Mouse (Mus musculus) T-cell, adult 2 months (primary cell): ENCODE measurements around the gene Ggnbp2.
"Not testable (repeated sequence)": the region's sequence is repeated elsewhere in the genome, so short reads cannot be mapped to it uniquely, and the experiment has no call there.

Source experiments
- DNase-seq: peaks from one replicate; pipeline ENCODE4 v3.0.0; 2022; ENCODE audit warnings: low spot score

Ggnbp2 gene

DNA sequence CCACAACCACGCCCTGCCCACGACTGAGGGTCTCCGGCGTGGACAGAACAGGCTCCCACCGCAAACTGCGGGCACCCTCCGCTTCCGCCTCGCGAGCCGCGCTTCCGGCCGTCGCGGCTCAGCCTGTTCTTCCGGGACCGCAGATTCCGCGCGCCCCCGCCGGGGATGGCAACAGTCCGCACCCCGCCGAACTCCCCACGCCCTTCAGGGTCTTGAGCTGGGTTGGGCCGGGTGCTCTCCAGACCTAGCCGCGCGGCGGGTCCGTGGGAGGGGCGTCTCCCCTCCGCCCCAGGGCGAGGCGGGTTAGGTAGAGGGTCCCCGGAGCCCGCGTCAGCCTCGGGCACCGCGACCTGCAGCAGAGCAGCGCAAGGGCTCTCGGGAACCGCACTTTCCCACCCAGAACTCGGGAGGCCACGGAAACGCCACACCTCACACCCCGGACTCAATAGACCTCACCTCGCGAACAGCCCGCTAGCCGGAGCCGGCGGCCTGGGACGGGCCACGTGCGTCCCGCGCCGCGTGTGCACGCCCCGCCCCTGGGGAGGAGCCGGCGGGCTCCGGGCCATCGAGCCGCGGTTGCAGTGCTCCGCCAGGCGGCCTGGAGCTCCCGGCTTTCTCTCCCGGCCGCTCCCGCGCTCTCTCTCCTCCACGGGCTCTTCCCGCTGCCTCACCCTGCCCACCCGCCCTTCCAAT, 9.3 kb upstream of the Ggnbp2 start, which contains the start of the genes Myo19 and Pigw:
Gene Myo19, plus strand, starts transcription at position 377 of the 693 bp plus-strand sequence.
Gene Pigw, minus strand, starts transcription at position 514 of the 693 bp plus-strand sequence.
- peak; percentile 74 for DNase-seq

DNA sequence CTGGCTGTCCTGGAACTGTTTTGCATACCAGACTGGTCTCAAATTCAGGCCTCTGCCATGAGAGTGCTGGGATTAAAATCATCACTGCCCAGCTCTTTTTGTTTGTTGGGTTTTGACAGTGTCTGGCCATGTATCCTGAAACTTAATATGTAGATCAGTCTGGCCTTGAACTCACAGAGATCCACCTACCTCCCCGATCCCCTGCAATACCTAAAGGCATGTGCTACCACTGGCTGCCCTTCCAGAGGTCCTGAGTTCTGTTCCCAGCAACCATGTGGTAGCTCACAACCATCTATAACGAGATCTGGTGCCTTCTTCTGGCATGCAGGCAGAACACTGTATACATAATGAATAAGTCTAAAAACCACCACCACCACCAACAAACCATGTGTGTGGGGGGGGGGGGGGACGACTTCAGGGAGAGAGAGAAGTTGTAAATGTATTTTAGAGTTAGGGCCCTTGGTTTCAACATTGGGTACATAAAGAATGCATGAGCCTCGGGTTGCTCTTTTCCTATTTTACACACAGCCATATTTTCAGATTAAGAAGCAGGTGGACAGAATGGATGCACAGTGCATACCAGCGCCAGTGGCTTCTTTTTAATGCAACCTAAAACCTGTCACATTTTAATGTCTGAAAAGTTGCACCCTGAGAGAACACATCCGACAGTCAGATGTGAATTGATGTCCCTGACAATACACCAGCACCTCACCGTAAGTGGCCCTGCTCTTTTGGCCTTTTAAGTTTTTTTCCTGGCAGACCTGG, 8.6 kb upstream of the Ggnbp2 start:
- no peak for DNase-seq

DNA sequence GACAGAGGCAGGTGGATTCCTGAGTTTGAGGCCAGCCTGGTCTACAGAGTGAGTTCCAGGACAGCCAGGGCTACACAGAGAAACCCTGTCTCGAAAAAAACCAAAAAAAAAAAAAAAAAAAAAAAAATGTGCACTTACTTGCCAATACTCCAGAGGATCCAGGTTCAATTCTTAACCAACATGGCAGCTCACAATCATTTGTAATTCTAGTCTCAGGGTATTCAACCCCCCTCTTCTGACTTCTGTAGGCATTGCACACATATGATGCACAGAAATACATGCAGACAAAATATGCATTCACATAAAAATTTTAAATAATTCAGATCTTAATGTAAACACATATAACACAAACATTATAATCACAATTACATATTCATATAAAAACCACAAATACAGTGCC, 5.4 kb upstream of the Ggnbp2 start:
- DNase-seq = not testable (repeated sequence)

DNA sequence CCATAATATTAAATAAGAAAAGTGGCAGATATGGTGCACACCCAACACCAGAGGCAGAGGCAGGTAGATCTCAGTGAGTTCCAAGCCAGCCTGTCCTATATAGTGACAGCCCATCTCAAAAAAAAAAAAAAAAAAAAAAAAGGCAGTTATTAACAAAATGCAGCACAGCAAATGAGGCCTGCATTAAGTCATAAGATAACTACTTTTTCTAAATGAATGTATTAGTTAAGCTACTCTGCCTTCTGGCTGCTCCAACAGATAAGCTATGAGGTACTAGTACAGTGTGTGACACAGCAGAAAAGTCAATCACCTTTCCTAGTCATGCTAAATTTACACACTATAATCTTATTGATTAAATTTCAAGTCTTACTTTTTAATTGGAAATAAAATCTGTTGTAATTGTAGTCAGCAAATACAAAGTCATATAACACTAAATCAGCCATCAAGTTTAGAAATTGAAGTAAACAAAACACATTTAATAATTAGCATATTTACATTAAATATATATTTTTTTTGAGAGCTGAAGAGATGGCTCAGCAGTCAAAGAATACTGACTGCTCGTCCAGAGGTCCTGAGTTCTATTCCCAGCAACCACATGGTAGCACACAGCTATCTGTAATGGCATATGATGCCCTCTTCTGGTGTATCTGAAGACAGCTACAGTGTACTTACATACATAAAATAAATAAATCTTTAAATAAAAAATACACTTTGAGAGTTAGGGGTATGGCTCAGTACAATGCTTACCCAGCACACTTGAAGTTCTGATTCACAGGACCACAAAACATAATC, 2.6 kb upstream of the Ggnbp2 start:
- DNase-seq = no peak

DNA sequence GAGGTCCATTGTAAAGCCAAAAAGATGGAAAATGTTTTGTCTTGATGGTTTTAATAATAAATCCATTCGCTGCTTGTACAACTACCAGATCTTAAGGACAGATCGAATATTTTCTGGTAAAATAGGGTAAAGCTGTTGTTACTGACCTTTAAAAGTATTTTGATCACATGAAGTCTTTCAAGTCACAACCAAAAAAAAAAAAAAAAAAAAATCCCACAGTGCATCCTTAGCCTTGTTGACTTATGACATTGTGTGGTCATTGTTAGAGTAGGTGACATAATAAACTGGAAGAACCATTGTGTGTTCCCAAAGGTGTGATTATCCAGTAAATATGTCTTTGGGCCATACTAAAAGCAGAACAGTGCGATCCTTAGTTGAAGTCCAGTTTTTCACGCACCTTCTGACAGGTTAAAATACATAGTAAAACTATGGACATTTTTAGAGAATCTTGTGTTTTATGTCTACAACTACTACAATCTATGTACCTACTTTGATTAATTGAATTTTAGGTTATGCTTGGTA, 992 bp upstream of the Ggnbp2 start:
- DNase-seq = no peak

DNA sequence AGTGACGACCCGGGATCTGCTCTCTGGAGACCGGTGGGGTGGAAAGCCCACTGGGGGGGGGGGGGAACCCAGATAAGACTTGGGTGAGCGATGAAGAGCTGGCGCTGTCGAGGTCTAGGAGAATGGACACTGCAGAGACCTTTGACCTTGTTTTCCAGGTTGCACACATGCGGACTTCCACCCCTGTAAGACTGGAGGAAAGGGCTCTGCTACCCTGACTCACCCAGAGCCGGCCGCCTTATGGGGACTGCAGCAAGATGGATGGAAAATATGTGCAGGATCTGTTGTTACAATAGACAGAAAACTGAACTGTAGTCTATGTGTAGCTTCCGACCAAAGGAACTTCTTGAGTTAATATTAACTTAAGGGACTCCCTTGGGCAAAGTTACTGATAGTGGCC, 429 bp upstream of the Ggnbp2 start:
- DNase-seq = no peak

DNA sequence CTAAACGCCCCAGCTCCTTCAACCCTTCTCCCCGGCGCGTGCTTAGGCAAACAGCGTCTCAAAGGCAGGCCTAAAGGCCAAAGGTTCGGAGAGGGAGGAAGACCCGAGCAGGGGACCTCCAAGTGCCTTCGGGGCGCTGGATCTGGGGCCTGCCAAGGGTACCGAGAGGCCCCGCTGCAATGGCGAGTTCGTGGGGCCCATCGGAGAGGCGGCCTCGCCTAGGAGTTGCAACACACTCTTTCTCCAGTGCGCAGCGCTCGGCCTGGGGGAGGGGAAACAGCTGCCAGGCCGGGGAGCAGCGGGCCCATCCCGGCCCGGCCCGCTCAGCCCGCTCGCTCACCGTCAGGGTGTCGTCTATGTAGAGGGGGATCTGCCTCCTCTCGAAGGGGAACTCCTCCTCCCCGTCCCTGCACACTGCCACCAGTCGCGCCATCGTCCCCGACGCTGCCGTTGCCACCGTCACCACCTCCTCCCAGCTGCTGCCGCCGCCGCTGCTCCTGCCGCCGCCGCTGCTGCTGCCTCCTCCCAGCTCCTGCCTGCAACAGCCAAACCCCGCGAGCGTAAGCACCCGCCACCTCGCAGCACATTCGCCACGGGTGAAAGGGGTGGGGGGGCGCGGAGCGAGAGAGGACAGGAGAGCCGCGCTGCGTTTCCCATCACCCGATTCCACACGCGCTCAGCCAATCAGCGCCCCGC, 932 bp downstream of the Ggnbp2 start:
- DNase-seq = peak; percentile 97

DNA sequence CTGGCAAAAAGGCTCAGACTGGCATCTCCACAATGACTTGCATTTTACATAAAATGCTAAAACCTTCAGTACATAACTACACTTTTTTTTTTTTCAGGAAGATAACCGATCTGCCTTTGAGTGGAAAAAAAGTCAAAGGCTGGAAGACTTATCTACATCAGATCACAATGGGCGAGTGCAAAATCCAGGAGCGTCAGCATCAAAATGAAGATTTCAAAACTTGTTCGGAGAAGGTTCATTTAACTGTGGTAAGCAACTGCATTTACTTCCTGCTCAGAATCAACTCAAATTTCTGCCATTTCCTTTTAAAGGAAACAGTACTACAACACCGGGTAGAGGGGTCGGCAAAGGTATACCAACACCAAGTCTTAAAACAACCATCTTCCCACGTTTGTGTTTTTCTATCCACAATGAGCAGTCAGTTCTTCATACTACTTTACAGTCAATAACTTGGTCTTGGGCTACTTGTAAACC, 1.8 kb downstream of the Ggnbp2 start:
- peak; percentile 23 for DNase-seq

DNA sequence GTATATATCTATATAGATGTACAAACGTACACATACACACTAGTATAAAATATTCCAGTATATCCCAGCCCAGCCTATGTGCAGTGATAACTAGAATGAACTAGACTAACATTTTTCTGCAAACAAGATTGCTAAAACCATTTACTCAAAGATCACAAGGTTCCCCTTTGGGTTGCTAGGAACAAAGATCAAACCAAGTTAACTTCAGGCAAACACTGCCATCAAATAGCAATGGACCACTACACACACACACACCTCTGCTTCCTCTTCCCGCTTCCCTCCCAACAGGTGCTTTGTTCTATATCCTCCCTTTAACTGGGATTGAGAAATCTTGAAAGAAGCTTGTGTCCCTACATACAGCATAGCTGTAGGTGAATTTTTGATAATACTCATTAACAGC, 3.0 kb downstream of the Ggnbp2 start:
- no peak for DNase-seq

DNA sequence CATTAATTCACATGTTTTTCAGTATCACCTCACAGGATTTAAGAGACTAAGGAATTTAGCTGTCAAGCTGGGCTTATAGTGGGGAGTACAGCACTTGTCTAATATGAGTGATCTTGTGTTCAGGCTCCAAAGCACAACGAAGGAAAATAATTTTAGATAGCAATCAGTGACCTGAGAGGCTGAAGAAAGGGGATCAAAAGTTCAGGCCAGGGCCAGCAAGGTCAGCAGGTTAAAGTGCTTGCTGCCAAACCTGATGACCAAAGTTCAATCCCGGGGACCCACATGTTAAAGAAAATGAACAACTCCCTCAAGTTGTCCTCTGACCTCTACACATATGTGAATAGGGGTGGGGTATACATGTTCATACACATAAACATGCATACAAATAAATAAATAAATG, 5.3 kb downstream of the Ggnbp2 start:
- DNase-seq = no peak

DNA sequence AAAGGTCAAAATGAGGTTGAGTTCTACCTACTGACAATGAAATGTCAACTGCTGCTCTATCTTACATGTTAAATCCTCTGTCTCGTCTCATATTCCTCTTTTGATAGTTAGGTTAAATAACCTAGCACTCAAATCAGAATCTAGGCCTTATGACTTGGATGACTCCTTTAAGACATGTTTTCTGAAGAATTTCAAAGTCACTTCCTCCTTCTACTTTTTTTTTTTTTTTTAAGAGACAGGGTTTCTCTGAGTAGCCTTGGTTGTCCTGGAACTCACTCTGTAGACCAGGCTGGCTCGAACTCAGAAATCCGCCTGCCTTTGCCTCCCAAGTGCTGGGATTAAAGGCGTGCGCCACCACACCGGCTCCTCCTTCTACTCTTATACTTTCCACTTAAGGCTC, 15.3 kb downstream of the Ggnbp2 start:
- DNase-seq = no peak

DNA sequence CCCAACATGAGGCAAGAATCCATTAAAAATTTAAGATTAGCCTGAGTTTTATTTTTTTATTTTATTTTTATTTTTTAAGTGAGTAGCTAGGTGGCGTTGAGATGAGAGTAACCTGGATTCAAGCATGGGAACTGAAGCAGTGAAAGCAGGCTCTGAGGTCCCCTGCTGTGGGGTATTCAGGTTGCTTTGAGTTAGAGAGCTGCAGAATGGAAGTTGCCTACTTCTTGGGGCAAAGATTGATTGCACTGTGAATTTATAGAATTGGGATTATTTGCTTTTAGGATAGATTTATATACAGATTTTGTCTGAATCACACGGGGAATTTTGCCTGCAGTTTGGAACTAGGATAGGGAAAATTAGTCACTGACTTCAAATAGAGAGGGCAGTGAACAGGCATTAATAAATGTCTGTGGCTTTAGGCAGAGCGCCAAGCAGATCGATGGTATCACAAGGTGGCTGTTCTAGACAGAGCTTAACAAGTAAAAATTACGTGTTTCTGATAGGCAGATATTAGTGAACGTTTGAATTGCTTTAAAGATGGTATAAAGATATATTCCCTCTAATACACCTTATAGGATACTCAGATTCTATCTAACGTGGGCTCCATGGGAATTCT, 23.0 kb downstream of the Ggnbp2 start:
- DNase-seq = no peak

DNA sequence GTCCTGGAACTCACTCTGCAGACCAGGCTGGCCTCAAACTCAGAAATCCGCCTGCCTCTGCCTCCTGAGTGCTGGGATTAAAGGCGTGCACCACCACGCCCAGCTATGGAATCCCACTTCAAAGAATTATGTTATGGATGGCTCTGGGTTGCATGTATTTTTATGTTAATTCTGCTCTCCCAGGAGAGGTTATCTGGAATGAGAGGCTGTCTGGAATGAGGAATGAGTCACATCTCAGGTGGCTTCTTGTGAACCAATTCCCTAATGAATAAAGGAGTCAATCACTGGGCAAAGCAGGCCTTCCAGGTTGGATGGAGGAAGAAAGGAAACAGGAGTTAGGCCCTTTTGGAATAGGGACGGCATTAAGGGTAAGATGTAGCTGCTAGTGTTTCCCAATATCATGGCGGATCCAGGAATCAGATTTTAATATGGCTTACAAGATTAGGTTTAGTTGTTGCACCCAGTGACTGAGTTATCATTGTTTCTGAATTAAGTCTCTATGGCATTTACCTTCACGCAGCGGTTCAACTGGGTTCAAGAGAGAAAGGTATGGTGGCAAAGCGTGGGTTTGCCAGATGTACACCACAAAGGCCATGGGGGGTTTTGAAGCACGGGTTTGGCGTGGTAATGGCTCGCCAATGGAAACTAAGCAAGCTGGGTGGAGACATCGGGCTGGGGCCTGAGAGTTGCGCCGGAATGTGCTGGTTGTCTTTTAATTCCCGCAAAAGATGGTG, 23.7 kb downstream of the Ggnbp2 start:
- no peak for DNase-seq

DNA sequence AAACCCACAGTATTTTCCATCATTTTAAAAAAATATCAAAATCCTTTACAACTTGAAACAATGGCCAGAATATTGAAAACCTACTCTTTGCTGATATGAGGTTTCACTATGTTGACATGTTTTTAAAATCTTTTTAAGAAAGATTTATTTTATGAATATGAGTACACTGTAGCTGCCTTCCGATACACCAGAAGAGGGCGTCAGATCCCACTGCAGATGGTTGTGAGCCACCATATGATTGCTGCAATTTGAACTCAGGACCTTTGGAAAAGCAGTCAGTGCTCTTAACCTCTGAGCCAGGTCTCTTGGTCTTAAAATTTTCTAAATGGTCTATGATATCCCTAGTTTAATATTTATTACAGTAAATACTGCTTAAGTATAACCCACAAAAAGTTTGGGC, 31.3 kb downstream of the Ggnbp2 start:
- no peak for DNase-seq

DNA sequence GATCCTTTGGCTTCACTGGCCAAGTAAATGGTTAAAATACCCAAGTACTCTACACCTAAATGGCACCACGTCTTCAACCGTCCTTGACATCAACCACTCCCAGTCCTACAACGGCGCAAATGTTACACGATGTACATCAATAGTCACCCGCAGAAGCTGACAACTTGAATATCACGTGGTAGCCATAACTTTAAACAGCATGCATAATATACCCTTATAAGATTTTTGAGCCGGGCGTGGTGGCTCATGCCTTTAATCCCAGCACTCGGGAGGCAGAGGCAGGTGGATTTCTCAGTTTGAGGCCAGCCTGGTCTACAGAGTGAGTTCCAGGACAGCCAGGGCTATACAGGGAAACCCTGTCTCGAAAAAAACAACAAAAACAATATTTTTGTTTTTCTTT, 41.1 kb downstream of the Ggnbp2 start:
- peak; percentile 24 for DNase-seq

DNA sequence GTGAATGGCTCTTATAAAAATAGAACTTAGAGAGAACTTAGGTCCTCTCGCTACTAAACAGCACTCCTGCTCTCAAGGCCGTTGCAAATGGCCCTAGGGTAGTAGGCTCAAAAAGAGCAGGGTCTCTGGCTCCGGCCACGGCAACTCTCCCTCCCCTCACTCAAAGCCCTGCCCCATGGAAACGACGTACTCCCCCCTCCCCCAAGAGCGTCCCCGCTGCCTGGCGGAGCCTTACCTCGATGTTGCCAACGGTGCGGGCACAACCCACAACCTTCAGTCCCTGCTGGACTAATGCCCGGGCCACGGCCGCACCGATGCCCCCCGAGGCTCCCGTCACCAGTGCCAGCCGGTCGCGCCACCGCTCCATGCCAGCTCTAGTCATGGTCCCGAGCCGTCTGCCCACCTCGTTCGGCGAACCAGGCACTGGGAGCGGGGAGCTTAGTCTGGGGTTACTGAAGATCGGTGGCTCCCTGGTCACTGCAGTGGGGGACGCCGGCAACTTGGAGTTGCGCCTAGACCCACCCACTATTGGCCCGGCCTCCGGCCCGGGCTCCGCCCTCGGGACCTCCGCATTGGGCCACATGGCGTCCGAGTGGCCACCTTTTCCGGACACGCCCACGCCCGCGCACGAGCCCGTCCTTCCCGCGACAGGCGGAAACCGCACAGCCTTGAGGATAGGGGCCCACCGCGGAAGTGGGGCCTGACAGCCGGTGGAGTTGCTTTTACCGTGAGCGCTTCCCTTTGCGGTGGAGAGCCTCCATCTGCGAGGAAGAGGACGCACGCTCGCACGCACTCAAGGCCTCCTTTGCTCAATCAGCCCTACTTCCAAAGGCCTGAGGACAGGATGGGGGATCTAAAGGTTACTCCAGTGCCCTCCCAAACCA, 41.9 kb downstream of the Ggnbp2 start, which contains the start of gene Dhrs11:
Gene Dhrs11, minus strand, starts transcription at position 479 of the 884 bp plus-strand sequence.
- DNase-seq = peak; percentile 81

DNA sequence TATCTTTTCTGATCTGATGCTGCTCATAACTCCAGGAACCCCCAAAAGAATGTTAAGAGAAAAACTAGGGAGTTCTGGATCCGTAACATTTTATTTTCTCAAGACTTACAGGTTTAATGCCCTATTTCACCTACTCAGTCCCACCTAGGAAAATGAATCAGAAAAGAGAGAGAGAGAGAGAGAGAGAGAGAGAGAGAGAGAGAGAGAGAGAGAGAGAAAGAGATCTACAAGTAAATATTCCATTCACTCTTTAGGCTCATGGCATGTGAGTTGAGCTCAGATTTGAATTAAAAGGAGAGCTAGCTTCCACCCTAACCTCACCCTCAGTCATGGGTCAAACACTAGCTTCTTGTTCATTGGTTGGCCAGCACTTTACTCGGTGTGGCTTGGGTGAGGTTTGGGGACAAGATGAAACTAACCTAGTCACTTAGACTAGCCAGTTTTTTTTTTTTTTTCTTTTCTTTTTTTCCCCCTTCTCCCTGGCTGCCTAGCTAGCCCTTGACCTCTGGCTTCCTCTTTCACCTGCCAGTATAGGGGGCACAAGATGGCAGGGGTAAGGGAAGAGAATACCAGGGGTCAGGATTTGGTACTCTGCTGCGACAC, 42.6 kb downstream of the Ggnbp2 start:
- DNase-seq = no peak

DNA sequence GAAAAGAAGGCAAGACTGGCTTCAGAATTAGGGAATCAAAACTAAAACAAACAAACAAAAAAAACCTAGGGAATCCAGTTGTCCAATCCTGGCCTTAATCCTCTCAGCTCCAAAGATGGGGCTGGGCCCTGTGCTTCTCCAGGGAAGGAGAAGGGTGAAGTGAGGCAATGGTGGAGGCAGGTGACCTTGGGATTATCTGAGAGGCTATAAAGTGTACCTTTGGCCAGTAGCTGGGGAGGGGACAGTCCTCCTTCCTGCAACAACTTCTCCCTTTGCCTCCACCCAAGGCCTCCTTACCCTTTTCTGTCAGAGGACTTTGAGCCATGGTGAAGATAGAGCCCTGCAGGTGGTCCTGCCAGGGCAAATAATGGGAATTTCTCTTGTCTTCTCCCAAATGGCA, 43.1 kb downstream of the Ggnbp2 start:
- no peak for DNase-seq

DNA sequence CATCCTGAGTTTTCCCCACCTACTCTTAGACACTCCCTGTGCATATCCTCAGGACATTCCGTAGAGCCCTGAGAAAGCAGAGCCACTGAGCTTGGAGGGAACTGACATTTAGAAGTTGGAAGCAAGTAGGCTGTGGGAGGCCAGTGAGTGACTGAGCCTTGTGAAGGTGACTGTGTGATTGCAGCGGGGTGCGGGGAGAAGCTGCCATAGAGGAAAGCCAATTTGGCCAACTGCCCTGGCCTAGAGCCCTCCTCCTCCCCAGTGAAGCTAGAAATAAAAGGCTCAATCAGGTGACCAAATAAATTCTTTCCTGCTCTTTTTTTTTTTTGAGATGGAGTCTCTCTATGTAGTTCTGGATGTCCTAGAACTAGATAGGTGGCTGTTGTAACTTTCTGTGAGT, 44.4 kb downstream of the Ggnbp2 start:
- DNase-seq = no peak
